Mouse (Mus musculus) intestine, embryonic 15.5 days (tissue): ENCODE results near the gene Fam50b. TPM values are rescaled to one million over a fixed set of nuclear protein-coding genes. Genes with fewer than 3 reads are reported as not detected.

Experiments used
- ATAC-seq: fragments of 200-750 bp; cut with Nextera tagmentation; 2 replicates; pipeline ENCODE4 v1.8.0; 2017; ENCODE audit warnings: moderate TSS enrichment, moderate library complexity
- H3K27ac ChIP-seq: fragments of 300-500 bp; sonication (generic); 2 replicates; pipeline ENCODE4 v1.5.1; 2015; ENCODE audit warnings: mild to moderate bottlenecking, inconsistent platforms
- H3K27me3 ChIP-seq: fragments of 300-500 bp; sonication (generic); replicated peaks from 2 replicates; pipeline ENCODE4 v1.6.1; 2015; ENCODE audit warnings: inconsistent platforms
- H3K36me3 ChIP-seq: fragments of 300-500 bp; sonication (generic); 2 replicates; pipeline ENCODE4 v1.6.1; 2015; ENCODE audit warnings: inconsistent platforms
- H3K4me1 ChIP-seq: fragments of 300-500 bp; sonication (generic); replicated peaks from 2 replicates; pipeline ENCODE4 v1.6.1; 2015; ENCODE audit warnings: inconsistent platforms
- H3K4me2 ChIP-seq: fragments of 300-500 bp; sonication (generic); replicated peaks from 2 replicates; pipeline ENCODE4 v1.6.1; 2015; ENCODE audit warnings: mild to moderate bottlenecking, inconsistent platforms
- H3K4me3 ChIP-seq: fragments of 300-500 bp; sonication (generic); replicated peaks from 2 replicates; pipeline ENCODE4 v1.5.1; 2015; ENCODE audit warnings: inconsistent platforms
- H3K9ac ChIP-seq: fragments of 300-500 bp; sonication (generic); 2 replicates; pipeline ENCODE4 v1.6.1; 2015; ENCODE audit warnings: inconsistent platforms
- H3K9me3 ChIP-seq: fragments of 300-500 bp; sonication (generic); 2 replicates; pipeline ENCODE4 v1.6.1; 2016; ENCODE audit warnings: inconsistent platforms
- WGBS: fragments of 180-500 bp; shearing (Covaris S2); methylation state at CpG from one replicate; pipeline ENCODE4 v1.1.7; 2015; 5-methylcytosine and 5-hydroxymethylcytosine counted together
- polyA plus RNA-seq: library from polyadenylated mRNA; unstranded; fragments of >200 nt; fragmentation: Nextera tagmentation; extraction: Ambion mirVana; gene quantifications from 2 replicates; pipeline ENCODE4 v1.2.1, GENCODE M21; 2015

The Fam50b gene
- polyA plus RNA-seq, 1 experiment from 2014 or later = not detected

- Histone ChIP-seq H3K4me3 (no peak overlapping the region), H3K36me3 (no peaks in the 10 kb centered on the region), H3K9me3 (no peaks in the 10 kb centered on the region), H3K9ac (no peak overlapping the region), H3K4me1 (no peaks in the 10 kb centered on the region), H3K27me3 (no peaks in the 10 kb centered on the region), H3K4me2 (no peak overlapping the region), H3K27ac (peak overlapping the region; percentile 29; the same call in 1 of the 2 replicates)
- no peak for ATAC-seq
- WGBS = 47% methylated on average over 7 of the region's 7 CpGs
These were observed 46.4 kb downstream of the Fam50b start for GRCm38 (mm10) chr13:34780856-34781610.

DNA sequence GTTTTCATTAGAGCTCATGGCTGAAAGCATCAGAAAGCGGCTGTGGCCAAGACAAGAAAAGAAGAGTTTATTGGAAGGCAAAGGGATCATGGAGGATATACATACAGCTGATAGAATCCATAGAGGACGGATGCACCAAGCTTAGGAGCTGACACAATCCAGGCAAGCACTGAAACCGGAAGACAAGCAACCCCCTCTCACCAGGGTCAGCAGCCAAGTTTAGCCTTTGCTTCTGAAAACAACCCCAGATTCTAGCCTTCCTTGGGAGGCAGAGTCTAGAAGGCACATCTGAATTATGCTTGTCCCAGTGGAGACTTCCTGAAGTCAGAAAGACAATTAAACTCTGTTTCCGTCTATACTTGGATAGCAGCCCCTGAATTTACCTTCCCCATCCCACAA is 47.0 kb downstream of the Fam50b start:
- Histone ChIP-seq H3K27ac (peak overlapping the region; percentile 29; the same call in 1 of the 2 replicates), H3K4me3 (no peak overlapping the region), H3K27me3 (no peaks in the 10 kb centered on the region), H3K9ac (no peak overlapping the region), H3K36me3 (no peaks in the 10 kb centered on the region), H3K9me3 (no peaks in the 10 kb centered on the region), H3K4me2 (no peak overlapping the region), H3K4me1 (no peaks in the 10 kb centered on the region)
- 52% methylated on average over 4 of the region's 4 CpGs for WGBS
- 0 out of 2 replicates have a peak, but pooled peaks have one; percentile 49 for ATAC-seq

DNA sequence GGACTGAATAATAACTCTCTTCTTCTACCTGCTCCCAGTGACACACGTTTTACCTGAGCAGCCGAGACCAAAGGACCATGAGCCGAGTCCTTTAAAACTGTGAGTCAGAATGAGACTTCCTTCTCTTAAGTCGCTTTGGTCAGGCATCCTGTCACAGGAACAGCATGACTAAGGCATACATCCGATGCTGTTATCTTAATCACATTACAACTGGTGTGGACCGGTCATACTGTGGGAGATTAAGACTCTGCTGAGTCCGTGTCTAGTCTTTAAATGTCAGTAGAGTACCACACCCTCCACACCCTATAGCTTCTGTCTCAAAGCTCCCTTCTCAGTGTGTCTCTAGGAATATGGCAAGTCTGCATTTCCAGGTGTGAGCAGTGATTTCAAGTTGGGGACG is 50.2 kb downstream of the Fam50b start:
- WGBS = 72% methylated on average over 8 of the region's 8 CpGs
- Histone ChIP-seq H3K27me3 (no peaks in the 10 kb centered on the region), H3K4me2 (no peak overlapping the region), H3K4me1 (no peaks in the 10 kb centered on the region), H3K4me3 (no peak overlapping the region), H3K27ac (no peak overlapping the region), H3K9ac (no peak overlapping the region), H3K9me3 (no peaks in the 10 kb centered on the region), H3K36me3 (no peaks in the 10 kb centered on the region)
- no peak for ATAC-seq

GRCm38 (mm10) chr13:34786634-34787033 is 52.0 kb downstream of the Fam50b start:
- no peaks in the 10 kb centered on the region for H3K4me1 ChIP-seq
- 84% methylated on average over 5 of the region's 5 CpGs for WGBS
- no peak for ATAC-seq

GRCm38 (mm10) chr13:34787546-34787945 is 52.9 kb downstream of the Fam50b start:
- Histone ChIP-seq H3K9me3 (no peaks in the 10 kb centered on the region), H3K4me3 (no peak overlapping the region), H3K9ac (no peak overlapping the region), H3K4me1 (no peaks in the 10 kb centered on the region), H3K4me2 (no peak overlapping the region), H3K36me3 (no peaks in the 10 kb centered on the region), H3K27me3 (no peaks in the 10 kb centered on the region), H3K27ac (no peak overlapping the region)
- 66% methylated on average over 5 of the region's 5 CpGs for WGBS
- ATAC-seq = no peak

More at GRCm38 (mm10) chr13:34786634-34787033, 52.0 kb downstream of the Fam50b start:
- Histone ChIP-seq H3K9me3 (no peaks in the 10 kb centered on the region), H3K36me3 (no peaks in the 10 kb centered on the region), H3K27ac (no peak overlapping the region), H3K4me3 (no peak overlapping the region), H3K9ac (no peak overlapping the region), H3K27me3 (no peaks in the 10 kb centered on the region), H3K4me2 (no peak overlapping the region)

- ATAC-seq = peak; percentile 59; the same call in 1 of the 2 replicates
These were observed 54.6 kb downstream of the Fam50b start for GRCm38 (mm10) chr13:34789176-34789818.

DNA sequence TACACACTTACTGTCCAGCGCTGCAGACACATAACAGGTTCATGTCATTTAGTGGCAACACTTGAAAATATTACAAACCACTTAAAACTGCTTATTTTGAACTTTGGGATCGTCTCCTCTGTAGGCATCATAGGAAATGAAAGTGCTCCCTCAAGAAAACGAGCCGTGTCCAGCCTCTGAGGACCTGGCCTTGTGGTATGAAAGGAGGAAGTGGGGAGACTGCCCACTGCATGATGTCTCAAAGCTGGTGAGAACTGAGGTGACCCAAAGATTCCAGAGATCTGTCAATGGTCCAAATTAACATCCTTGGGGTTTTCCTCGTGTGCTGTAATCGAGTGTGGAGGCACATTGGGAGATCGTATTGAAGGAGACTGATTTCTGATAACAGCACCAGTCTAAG is 58.4 kb downstream of the Fam50b start:
- no peak for ATAC-seq
- Histone ChIP-seq H3K4me2 (no peak overlapping the region), H3K27me3 (no peaks in the 10 kb centered on the region), H3K4me1 (no peaks in the 10 kb centered on the region), H3K9ac (no peak overlapping the region), H3K36me3 (no peaks in the 10 kb centered on the region), H3K4me3 (no peak overlapping the region), H3K27ac (no peak overlapping the region), H3K9me3 (no peaks in the 10 kb centered on the region)
- WGBS = 58% methylated on average over 7 of the region's 7 CpGs

More at GRCm38 (mm10) chr13:34789176-34789818, 54.6 kb downstream of the Fam50b start:
- Histone ChIP-seq H3K27me3 (no peaks in the 10 kb centered on the region), H3K27ac (no peak overlapping the region), H3K4me1 (no peaks in the 10 kb centered on the region), H3K9me3 (no peaks in the 10 kb centered on the region), H3K4me3 (no peak overlapping the region), H3K36me3 (no peaks in the 10 kb centered on the region), H3K4me2 (no peak overlapping the region), H3K9ac (no peak overlapping the region)
- 64% methylated on average over 3 of the region's 3 CpGs for WGBS

GRCm38 (mm10) chr13:34793816-34794215 is 59.2 kb downstream of the Fam50b start:
- Histone ChIP-seq H3K4me1 (no peaks in the 10 kb centered on the region), H3K27me3 (no peaks in the 10 kb centered on the region), H3K36me3 (no peaks in the 10 kb centered on the region), H3K9ac (no peak overlapping the region), H3K4me2 (no peak overlapping the region), H3K27ac (no peak overlapping the region), H3K9me3 (no peaks in the 10 kb centered on the region), H3K4me3 (no peak overlapping the region)
- ATAC-seq = no peak
- 33% methylated on average over 2 of the region's 2 CpGs for WGBS

- H3K4me1 ChIP-seq = no peaks in the 10 kb centered on the region
- no peak overlapping the region for H3K9ac ChIP-seq
- H3K4me3 ChIP-seq = no peak overlapping the region
- no peak overlapping the region for H3K27ac ChIP-seq
- no peaks in the 10 kb centered on the region for H3K9me3 ChIP-seq
- H3K4me2 ChIP-seq = no peak overlapping the region
- H3K27me3 ChIP-seq = no peaks in the 10 kb centered on the region
- WGBS = 74% methylated on average over 2 of the region's 2 CpGs
- H3K36me3 ChIP-seq = no peaks in the 10 kb centered on the region
- ATAC-seq = no peak
These were observed 59.8 kb downstream of the Fam50b start for GRCm38 (mm10) chr13:34794426-34794825.

Other genes starting within 250 kb of the Fam50b start
- 16.5 and 18.9 TPM in 2 replicates for gene Pxdc1, start 81.4 kb upstream of the Fam50b start, polyA plus RNA-seq
- gene Prpf4b, start 140.5 kb downstream of the Fam50b start, polyA plus RNA-seq = 58.9 and 75.6 TPM in 2 replicates
- 0.62 and 0.89 TPM in 2 replicates for gene Fam217a, start 189.5 kb downstream of the Fam50b start, polyA plus RNA-seq
- gene 4933417A18Rik, start 189.6 kb downstream of the Fam50b start, polyA plus RNA-seq = not detected in 2 replicates
- gene Eci3, start 229.0 kb downstream of the Fam50b start, polyA plus RNA-seq = 2.8 and 2.9 TPM in 2 replicates